Mouse (Mus musculus): ENCODE measurements around the gene Slc6a20b. TPM values are rescaled to one million over a fixed set of nuclear protein-coding genes. Genes with fewer than 3 reads are reported as not detected.
"Not testable (repeated sequence)": the region's sequence is repeated elsewhere in the genome, so short reads cannot be mapped to it uniquely, and the experiment has no call there.

Slc6a20b gene
- total RNA-seq (2014; fragmentation: Nextera tagmentation) (not detected in 2 replicates), total RNA-seq (2017) (0.21 and 0.26 TPM in 2 replicates)

GRCm38 (mm10) chr9:123632281-123632680 lies at the start of gene Slc6a20b:
Gene Slc6a20b (minus strand): TSS chr9:123632565.
- ATAC-seq (replicated peaks; ENCODE audit: poor library complexity, severe bottlenecking): no peak

- no peak for ATAC-seq (replicated peaks; ENCODE audit: poor library complexity, severe bottlenecking)
These were observed 46.8 kb upstream of the Slc6a20b start for GRCm38 (mm10) chr9:123679198-123679597.

GRCm38 (mm10) chr9:123678327-123679105 lies 46.2 kb upstream of the Slc6a20b start, which contains the start of the genes Ccr9 and Slc6a20a:
Gene Ccr9 (plus strand): TSS chr9:123678439.
Gene Slc6a20a (minus strand): TSS chr9:123678885.
- peak; percentile 32 for ATAC-seq (replicated peaks; ENCODE audit: poor library complexity, severe bottlenecking)

- ATAC-seq (replicated peaks; ENCODE audit: poor library complexity, severe bottlenecking): peak; percentile 56
These were observed 33.3 kb upstream of the Slc6a20b start for GRCm38 (mm10) chr9:123665645-123666044.

- not testable (repeated sequence) for ATAC-seq (replicated peaks; ENCODE audit: poor library complexity, severe bottlenecking)
These were observed 27.8 kb upstream of the Slc6a20b start for GRCm38 (mm10) chr9:123659986-123660676.

GRCm38 (mm10) chr9:123658981-123659380 lies 26.6 kb upstream of the Slc6a20b start:
- peak; percentile 60 for ATAC-seq (replicated peaks; ENCODE audit: poor library complexity, severe bottlenecking)

- no peak for ATAC-seq (replicated peaks; ENCODE audit: poor library complexity, severe bottlenecking)
These were observed 25.1 kb upstream of the Slc6a20b start for GRCm38 (mm10) chr9:123657457-123657856.

- ATAC-seq (replicated peaks; ENCODE audit: poor library complexity, severe bottlenecking): no peak
These were observed 19.0 kb upstream of the Slc6a20b start for GRCm38 (mm10) chr9:123651369-123651768.

- ATAC-seq (replicated peaks; ENCODE audit: poor library complexity, severe bottlenecking): no peak
These were observed 17.6 kb upstream of the Slc6a20b start for GRCm38 (mm10) chr9:123649785-123650511.

- no peak for ATAC-seq (replicated peaks; ENCODE audit: poor library complexity, severe bottlenecking)
These were observed 7.7 kb upstream of the Slc6a20b start for GRCm38 (mm10) chr9:123640106-123640505.

- peak; percentile 78 for ATAC-seq (replicated peaks; ENCODE audit: poor library complexity, severe bottlenecking)
These were observed 6.3 kb upstream of the Slc6a20b start for GRCm38 (mm10) chr9:123638668-123639089.

GRCm38 (mm10) chr9:123638231-123638630 lies 5.9 kb upstream of the Slc6a20b start:
- no peak for ATAC-seq (replicated peaks; ENCODE audit: poor library complexity, severe bottlenecking)

- ATAC-seq (replicated peaks; ENCODE audit: poor library complexity, severe bottlenecking): no peak
These were observed 4.4 kb upstream of the Slc6a20b start for GRCm38 (mm10) chr9:123636771-123637170.

GRCm38 (mm10) chr9:123632993-123633392 lies 628 bp upstream of the Slc6a20b start:
- ATAC-seq (replicated peaks; ENCODE audit: poor library complexity, severe bottlenecking): no peak

- ATAC-seq (replicated peaks; ENCODE audit: poor library complexity, severe bottlenecking): no peak
These were observed 699 bp downstream of the Slc6a20b start for GRCm38 (mm10) chr9:123631666-123632065.

- ATAC-seq (replicated peaks; ENCODE audit: poor library complexity, severe bottlenecking): no peak
These were observed 6.5 kb downstream of the Slc6a20b start for GRCm38 (mm10) chr9:123625821-123626220.

GRCm38 (mm10) chr9:123624741-123625140 lies 7.6 kb downstream of the Slc6a20b start:
- no peak for ATAC-seq (replicated peaks; ENCODE audit: poor library complexity, severe bottlenecking)

GRCm38 (mm10) chr9:123620311-123621098 lies 11.9 kb downstream of the Slc6a20b start:
- no peak for ATAC-seq (replicated peaks; ENCODE audit: poor library complexity, severe bottlenecking)

- ATAC-seq (replicated peaks; ENCODE audit: poor library complexity, severe bottlenecking): peak; percentile 96
These were observed 30.8 kb downstream of the Slc6a20b start for GRCm38 (mm10) chr9:123601529-123601928.

GRCm38 (mm10) chr9:123597376-123597775 lies 35.0 kb downstream of the Slc6a20b start:
- no peak for ATAC-seq (replicated peaks; ENCODE audit: poor library complexity, severe bottlenecking)
